Mouse (Mus musculus) cerebellum, adult 18-20 months (tissue): ENCODE data around the gene Rgs3.

ENCODE experiments used
- DNase-seq, 2 experiments: peaks; one replicate each; pipeline ENCODE4 v3.0.0; 2021

Gene Rgs3

DNA sequence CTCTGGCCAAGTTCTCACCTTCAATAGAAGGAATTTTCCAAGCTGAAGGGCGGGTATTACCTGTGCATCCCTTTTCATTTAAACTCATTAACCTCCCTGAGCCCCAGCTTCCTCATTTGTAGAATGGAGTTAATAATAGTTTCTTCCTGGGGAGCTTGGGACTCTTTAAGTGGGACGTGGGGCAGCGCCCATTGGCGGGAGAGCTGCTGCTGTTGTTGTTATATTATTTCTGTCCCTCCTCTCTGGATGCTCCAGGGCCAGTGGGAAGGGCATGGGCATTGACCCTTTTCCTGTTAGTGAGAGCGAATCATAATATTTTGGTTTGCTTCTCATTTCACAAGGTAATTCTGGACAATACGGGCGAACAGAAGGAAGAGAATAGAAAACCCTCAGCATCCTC is 47.3 kb downstream of the Rgs3 start:
- no peak for DNase-seq

GRCm38 (mm10) chr4:62607345-62607744 is 47.7 kb downstream of the Rgs3 start:
- DNase-seq = no peak

GRCm38 (mm10) chr4:62607805-62608204 is 48.2 kb downstream of the Rgs3 start:
- no peak for DNase-seq

GRCm38 (mm10) chr4:62609333-62609732 is 49.7 kb downstream of the Rgs3 start:
- peak in 1 of 2 experiments; percentile 49 for DNase-seq

- peak; percentile 54 to 58 for DNase-seq
Observed at GRCm38 (mm10) chr4:62610142-62610675, 50.6 kb downstream of the Rgs3 start.

DNA sequence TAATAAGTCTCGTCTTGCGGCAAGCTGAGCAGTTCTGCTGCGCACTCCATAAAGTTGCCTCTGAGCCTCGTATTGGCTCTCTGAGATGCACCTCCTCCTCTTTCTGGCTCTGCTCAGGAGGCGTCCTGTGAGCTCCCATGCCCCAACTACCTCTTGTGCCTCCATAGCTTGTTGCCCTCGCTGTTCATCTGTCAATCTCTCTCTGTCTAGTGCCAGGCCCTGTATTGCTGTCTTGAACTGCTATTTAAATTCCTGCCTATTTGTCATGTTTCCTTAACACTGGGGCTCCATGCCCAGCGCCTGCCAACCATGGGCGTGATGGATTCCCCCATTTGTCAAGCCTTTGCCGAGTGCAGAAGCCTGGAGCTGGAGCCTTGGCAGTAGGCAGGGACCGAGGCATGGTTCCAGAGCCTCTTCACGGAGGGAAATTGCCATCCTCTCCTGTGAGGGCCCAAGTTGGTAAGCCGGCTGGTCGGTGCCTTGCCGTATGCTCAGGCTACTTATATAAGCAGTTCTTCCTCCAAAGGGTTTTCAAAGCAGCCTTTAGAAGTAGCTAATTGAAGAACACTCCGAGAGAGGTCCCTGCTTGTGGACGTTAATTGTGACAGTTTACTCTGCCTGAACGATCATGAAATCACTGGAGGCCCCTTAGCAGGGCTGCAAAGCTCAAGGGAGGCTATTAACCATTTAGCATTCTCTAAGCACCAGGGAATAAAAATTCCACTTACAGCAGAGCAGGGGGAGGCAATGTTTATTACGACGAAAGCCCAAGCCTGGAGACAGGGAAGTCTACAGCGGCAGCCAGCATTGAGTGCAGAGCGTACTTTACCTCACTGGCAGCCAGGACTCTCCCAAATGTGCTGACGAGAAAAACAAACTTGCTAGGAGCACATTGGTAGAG is 53.2 kb downstream of the Rgs3 start:
- DNase-seq = peak; percentile 84 to 92

GRCm38 (mm10) chr4:62613646-62614365 is 54.2 kb downstream of the Rgs3 start:
- DNase-seq = peak in 1 of 2 experiments; percentile 34

- peak in 1 of 2 experiments; percentile 36 for DNase-seq
Observed at GRCm38 (mm10) chr4:62617856-62618440, 58.3 kb downstream of the Rgs3 start.

DNA sequence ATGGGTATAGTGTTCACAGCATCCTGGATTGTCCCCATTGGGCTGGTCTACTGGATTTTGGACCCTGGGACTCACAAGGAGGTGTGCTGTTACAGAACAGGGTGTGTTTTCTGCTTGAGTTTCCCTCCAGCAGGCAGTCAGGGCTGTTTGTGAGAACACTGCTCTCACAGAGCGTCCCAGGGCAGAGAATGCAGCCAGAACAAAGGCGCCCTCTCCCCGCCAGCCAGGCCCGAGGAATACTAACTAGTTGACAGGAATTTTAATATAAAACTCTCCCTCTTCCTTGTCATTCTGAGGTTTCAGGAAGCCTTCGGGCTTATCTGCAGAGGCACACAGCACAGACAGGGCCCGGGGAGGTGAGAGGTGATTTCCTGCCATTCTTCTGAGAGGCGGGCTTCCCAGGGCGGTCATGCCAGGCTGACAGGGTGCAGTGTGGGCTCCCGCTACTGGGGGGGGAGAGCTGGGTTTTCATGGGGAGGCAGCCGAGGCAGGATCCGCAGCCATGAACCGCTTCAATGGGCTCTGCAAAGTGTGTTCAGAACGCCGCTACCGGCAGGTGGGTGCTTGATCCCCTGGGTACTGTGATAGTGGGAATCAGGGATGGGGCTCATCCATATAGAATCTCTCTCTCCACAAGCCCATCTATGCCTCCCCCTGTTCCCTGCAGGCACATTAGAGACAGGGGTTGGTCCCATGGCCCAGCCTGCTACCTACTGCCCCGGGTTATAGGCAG is 59.8 kb downstream of the Rgs3 start:
- DNase-seq = no peak

DNA sequence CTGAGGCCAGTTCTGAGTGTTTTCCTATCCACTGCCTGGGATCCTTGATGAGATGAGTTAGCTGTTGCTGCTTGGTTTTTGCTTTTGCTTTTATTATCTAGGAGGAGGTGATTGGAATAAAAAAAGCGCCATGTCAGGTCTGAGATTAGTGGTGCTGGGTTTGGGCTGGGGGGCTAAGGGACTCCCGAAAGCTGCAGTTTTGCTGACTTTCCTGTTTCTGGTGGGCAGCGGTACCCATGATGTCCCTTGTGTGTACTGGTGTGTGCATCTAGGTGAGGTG is 60.3 kb downstream of the Rgs3 start:
- no peak for DNase-seq

DNA sequence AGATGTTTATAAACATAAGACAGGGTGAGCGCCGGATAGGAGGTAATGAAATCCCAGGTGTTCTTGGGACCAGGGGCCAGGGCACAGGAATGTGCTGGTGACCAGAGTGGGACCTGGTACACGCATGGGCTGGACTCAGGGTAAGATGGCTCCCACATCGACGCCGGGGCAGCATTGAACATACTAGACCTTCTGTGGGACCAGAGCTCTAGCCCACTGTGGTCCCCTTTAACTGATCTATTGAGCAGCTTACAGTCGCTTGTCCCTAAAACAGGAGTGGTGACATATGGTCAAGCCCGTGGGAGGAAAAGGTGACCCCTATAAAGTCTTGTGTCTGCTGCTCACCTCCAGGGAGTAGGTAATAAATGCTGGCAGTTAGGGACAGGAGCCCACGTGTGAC is 61.5 kb downstream of the Rgs3 start:
- DNase-seq = no peak

GRCm38 (mm10) chr4:62621880-62622675 is 62.4 kb downstream of the Rgs3 start:
- DNase-seq = no peak

DNA sequence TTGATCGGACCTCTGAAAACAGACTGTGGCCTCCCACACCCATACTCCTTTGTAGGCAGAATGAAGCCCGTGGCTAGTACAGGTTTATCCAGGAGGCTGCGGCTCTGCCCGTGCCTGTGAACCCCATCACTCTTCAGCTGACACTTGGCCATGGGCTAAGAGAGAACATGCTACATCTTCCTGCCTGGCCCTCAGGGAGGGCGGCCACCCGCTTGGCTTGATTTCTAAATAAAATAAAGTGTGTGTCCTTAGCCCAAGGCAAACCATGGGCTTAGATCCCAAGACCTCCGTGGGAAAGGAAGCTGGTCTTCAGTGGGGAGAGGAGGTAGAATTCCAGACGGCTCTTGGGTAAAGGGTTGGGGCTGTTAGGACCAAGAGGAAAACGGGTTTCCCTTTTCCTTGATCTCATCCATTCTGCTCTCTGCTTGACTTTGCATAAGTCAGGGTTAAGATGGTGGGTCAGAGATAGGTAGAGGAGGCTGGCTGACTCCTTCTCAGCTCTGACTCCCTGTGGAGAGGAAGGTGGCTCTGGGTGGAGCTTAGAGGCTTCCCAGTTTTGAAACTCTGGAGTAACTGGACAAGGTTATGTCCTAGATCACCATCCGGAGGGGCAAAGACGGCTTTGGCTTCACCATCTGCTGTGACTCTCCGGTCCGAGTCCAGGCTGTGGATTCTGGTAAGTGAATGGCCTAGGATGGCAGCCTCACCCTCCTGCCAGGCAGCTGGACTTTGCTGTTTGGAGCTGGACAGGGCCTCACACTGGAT is 63.8 kb downstream of the Rgs3 start:
- DNase-seq = no peak

DNA sequence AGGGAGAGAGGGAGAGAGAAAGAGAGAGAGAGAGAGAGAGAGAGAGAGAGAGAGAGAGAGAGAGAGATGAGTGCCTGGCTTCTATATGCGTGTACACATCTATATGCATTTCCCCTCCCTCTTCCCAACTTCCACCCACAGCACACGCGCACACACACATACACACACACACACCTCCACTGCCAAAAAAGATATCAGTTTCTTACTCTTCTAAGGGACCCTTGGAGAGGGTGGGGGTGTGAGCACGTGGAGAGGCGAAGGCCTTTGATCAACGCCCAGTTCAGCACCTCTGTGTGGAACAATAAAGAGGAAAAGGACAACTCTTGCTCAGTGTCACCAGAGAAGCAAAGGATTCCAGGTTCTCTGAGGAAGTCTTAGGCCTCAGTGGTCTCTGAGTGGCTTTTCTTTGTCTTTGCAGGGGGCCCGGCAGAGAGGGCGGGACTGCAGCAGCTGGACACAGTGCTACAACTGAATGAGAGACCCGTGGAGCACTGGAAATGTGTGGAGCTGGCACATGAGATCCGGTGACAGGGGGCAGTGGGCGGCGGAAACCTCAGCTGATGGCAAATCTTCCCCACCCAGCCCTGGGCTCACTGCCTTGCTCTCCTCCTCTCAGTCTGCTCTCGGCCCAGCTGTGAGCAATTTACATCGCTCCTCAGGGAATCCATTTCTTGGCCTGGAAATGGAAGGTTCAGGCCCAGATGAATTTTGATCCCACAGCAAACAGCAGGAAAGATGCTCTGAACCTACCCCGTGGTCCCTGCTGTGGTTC is 65.2 kb downstream of the Rgs3 start:
- DNase-seq = no peak

GRCm38 (mm10) chr4:62625451-62626061 is 65.9 kb downstream of the Rgs3 start:
- no peak for DNase-seq

GRCm38 (mm10) chr4:62626228-62627026 is 66.8 kb downstream of the Rgs3 start:
- DNase-seq = no peak

- DNase-seq = no peak
Observed at GRCm38 (mm10) chr4:62627331-62627730, 67.7 kb downstream of the Rgs3 start.

- DNase-seq = no peak
Observed at GRCm38 (mm10) chr4:62628547-62628946, 68.9 kb downstream of the Rgs3 start.

- DNase-seq = no peak
Observed at GRCm38 (mm10) chr4:62629461-62629860, 69.8 kb downstream of the Rgs3 start.
